Mouse (Mus musculus) kidney, postnatal 10 days (tissue): ENCODE measurements at regions not wholly inside any gene's neighbourhood (a gene's known extent, or its start where the extent isn't known, plus 50 kb on each side); places are given as distances from the start of the nearest gene placed in this dataset.

Experiments
- DNase-seq: peaks from one replicate; pipeline ENCODE4 v3.0.0; 2021; ENCODE audit warnings: mixed read lengths

DNA sequence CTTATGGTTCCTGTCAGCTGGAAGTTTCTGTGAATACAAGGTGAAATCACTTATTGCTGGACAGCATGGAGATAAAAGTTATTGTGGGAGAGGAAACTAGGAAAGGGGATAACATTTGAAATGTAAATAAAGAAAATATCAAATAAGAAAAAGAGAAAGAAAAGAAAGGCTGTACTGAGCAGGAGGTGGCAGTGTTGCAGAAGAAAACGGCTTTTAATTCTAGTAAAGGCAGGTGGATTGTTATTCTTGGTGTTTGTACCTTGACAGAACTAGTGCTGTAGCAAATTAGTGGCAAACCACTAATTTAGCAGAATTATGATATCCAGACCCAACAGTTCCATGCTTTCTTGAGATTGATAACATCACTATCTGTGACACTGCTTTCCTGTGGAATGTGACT, 52.6 kb downstream of the Gm10358 start:
- no peak for DNase-seq

DNA sequence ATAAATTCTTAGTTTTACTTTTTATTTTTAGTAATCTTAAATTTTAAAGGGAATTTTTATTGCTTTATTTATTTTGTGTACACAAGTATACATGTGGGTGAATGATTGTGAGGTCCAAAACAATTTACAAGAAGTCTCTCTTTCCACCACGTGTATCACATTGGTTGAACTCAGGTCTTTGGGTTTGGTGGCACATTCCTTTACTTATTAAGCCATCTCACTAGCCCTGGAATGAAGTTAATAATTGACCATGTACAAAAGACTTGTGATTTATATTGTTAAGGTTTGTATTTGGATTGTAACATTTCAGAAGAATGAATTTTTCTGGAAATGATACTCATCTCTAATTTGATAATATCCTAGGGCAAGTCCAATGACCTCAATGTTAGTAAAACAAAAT, 56.2 kb downstream of the Gm10358 start:
- no peak for DNase-seq

GRCm38 (mm10) chr8:75348047-75348446, 58.3 kb downstream of the Gm10358 start:
- DNase-seq: no peak

GRCm38 (mm10) chr8:75320614-75321013, 85.8 kb downstream of the Gm10358 start:
- no peak for DNase-seq

- no peak for DNase-seq
Measured at GRCm38 (mm10) chr8:75318526-75318925, 87.9 kb downstream of the Gm10358 start.

DNA sequence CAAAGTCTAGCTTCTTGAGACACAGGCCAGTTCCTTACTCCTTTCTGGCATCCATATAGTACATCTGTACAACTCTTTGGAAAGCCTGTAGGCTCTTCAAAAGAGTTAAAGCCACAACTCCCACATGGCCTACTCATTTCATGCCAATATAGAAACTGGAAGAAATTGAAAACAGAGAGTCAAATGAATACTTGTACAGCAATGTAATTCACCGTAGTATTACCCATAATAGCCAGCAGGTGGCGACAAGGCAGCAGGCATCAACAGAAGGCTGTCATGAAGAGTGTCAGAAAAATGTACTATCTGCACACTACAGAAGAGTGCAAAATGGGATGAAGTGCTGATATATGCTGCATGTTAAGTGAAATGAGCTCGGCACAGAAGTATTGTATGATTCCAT, 90.5 kb downstream of the Gm10358 start:
- DNase-seq: peak; percentile 60

DNA sequence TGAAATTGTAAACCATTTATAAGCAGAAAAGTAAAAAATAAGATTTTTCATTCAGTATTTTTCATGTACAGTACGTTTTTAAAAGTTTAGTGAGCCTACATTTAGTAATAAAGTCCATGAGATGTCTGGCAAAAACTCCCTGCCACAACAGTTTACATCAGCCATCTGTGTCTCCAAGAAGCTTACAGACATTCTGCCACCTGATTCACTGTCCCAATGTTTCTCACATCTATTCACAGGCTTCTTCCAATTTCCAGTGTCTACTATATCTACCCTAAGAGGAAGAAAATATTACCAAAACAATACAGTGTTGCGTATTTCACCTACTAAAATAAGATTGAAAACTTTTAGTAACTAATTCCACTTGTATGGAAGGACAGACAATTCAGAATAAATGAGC, 95.7 kb downstream of the Rasd2 start:
- DNase-seq: no peak

GRCm38 (mm10) chr8:75291921-75292320, 78.2 kb downstream of the Rasd2 start:
- DNase-seq: no peak

GRCm38 (mm10) chr8:75289933-75290332, 76.2 kb downstream of the Rasd2 start:
- no peak for DNase-seq
